In the genomic region with DNA sequence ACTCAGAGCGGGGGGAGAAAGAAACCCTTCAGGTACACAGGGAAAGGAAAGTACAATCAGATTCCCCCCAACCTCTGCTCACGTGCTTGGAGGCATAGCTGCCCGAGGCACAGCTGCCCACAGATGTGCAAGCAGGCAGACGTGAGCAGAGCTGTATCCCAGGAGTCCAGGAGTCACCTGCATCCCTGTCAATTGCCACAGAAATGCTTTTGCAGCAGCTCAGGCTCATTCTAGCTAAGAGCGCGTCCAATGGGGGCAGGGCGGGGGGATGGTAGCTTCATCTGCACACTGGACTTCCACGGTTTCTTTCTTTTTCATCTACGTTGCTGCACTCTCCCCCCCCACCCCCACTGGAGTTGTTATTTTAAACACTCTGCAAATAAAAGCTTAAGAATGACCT, we compare ENCODE assay signal across 15 mouse cellular contexts.
DNase-seq lines count a peak whose midpoint lies in the region; ATAC-seq and TF ChIP-seq lines count a peak whose summit lies in the region.
"Had no signal": no experiment of that assay in that cellular context is flagged by ENCODE, and none has a peak within 500 bp of the region (broad histone marks: within the 10 kb centered on the region; RNA-seq: fewer than 3 reads in every experiment).

No protein-coding gene starts in this region.

- H3K4me1 ChIP-seq in forebrain, embryonic 10.5 days = peaks cover 18% of the 10 kb centered on the region
- H3K4me1 ChIP-seq in forebrain, embryonic 12.5 days = peaks cover 10% of the 10 kb centered on the region
- peaks cover 24% of the 10 kb centered on the region for H3K4me1 ChIP-seq in midbrain, embryonic 10.5 days
- peaks cover 5% of the 10 kb centered on the region; the same call in 1 of the 2 replicates for H3K4me1 ChIP-seq in midbrain, postnatal 0 days (ENCODE audit: insufficient read depth, low read length)
- peaks cover 11% of the 10 kb centered on the region for H3K4me1 ChIP-seq in midbrain, embryonic 13.5 days (replicated peaks)
- H3K4me1 ChIP-seq: liver, embryonic 15.5 days had no signal

- no peak overlapping the region for H3K4me2 ChIP-seq in forebrain, embryonic 12.5 days
- no peak overlapping the region for H3K4me2 ChIP-seq in midbrain, postnatal 0 days (ENCODE audit: low read depth, low read length, poor library complexity, severe bottlenecking)
- peak overlapping the region; percentile 25; the same call in 1 of the 2 replicates for H3K4me2 ChIP-seq in midbrain, embryonic 13.5 days (replicated peaks)
- H3K4me2 ChIP-seq: liver, embryonic 15.5 days had no signal

- no peak overlapping the region for H3K9ac ChIP-seq in forebrain, embryonic 12.5 days
- no peak overlapping the region for H3K9ac ChIP-seq in midbrain, postnatal 0 days (replicated peaks; ENCODE audit: low read length, poor library complexity, severe bottlenecking)
- no peak overlapping the region for H3K9ac ChIP-seq in midbrain, embryonic 13.5 days (replicated peaks)
- H3K9ac ChIP-seq: liver, embryonic 15.5 days had no signal

- no peak for ATAC-seq in forebrain, embryonic 12.5 days (ENCODE audit: low FRiP score)
- ATAC-seq in midbrain, postnatal 0 days (ENCODE audit: low FRiP score) = no peak
- ATAC-seq in midbrain, embryonic 13.5 days = peak; percentile 85

- H3K9me3 ChIP-seq in forebrain, embryonic 10.5 days = no peaks in the 10 kb centered on the region
- H3K9me3 ChIP-seq in forebrain, embryonic 12.5 days = no peaks in the 10 kb centered on the region
- H3K9me3 ChIP-seq in midbrain, embryonic 10.5 days (replicated peaks) = no peaks in the 10 kb centered on the region
- H3K9me3 ChIP-seq in midbrain, postnatal 0 days (ENCODE audit: low read length) = no peaks in the 10 kb centered on the region
- no peaks in the 10 kb centered on the region for H3K9me3 ChIP-seq in midbrain, embryonic 13.5 days
- H3K9me3 ChIP-seq: liver, embryonic 15.5 days had no signal

- H3K4me3 ChIP-seq in forebrain, embryonic 10.5 days = no peak overlapping the region
- H3K4me3 ChIP-seq in forebrain, embryonic 12.5 days (replicated peaks) = no peak overlapping the region
- H3K4me3 ChIP-seq in midbrain, embryonic 10.5 days = no peak overlapping the region
- H3K4me3 ChIP-seq in midbrain, postnatal 0 days (ENCODE audit: low read depth, low read length) = no peak overlapping the region
- no peak overlapping the region for H3K4me3 ChIP-seq in midbrain, embryonic 13.5 days (replicated peaks)
- H3K4me3 ChIP-seq: heart, adult 2 months; left cerebral cortex, adult 2 months; liver, embryonic 15.5 days had no signal

- TF ChIP-seq CTCF in midbrain, postnatal 0 days (IDR thresholded peaks at IDR 0.05) = no peak

- no peak for DNase-seq in forebrain, embryonic 10.5 days (ENCODE audit: extremely low spot score, low spot score)
- DNase-seq in midbrain, embryonic 10.5 days (ENCODE audit: low spot score) = peak; percentile 24
- no peak for DNase-seq in midbrain, postnatal 0 days (ENCODE audit: low spot score)
- no peak for DNase-seq in right cerebral cortex, adult 18-20 months
- DNase-seq in natural killer cell, adult 2 months (ENCODE audit: low spot score in 2 of 2) = no peak
- no peak for DNase-seq in cerebellum, adult 11 months
- DNase-seq: B cell, adult 2 months; heart, adult 2 months; heart, postnatal 4 days; kidney, postnatal 14 days; retina, postnatal 1 day had no signal

- no peaks in the 10 kb centered on the region for H3K36me3 ChIP-seq in forebrain, embryonic 10.5 days (replicated peaks)
- H3K36me3 ChIP-seq in forebrain, embryonic 12.5 days (replicated peaks) = no peaks in the 10 kb centered on the region
- no peaks in the 10 kb centered on the region for H3K36me3 ChIP-seq in midbrain, embryonic 10.5 days
- no peaks in the 10 kb centered on the region for H3K36me3 ChIP-seq in midbrain, postnatal 0 days (ENCODE audit: insufficient read depth, low read length)
- no peaks in the 10 kb centered on the region for H3K36me3 ChIP-seq in midbrain, embryonic 13.5 days
- H3K36me3 ChIP-seq: liver, embryonic 15.5 days had no signal

- H3K27me3 ChIP-seq in forebrain, embryonic 10.5 days (ENCODE audit: poor library complexity, severe bottlenecking) = no peaks in the 10 kb centered on the region
- no peaks in the 10 kb centered on the region for H3K27me3 ChIP-seq in forebrain, embryonic 12.5 days
- no peaks in the 10 kb centered on the region for H3K27me3 ChIP-seq in midbrain, embryonic 10.5 days (ENCODE audit: low read depth, poor library complexity, severe bottlenecking)
- no peaks in the 10 kb centered on the region for H3K27me3 ChIP-seq in midbrain, postnatal 0 days (ENCODE audit: insufficient read depth, low read length)
- no peaks in the 10 kb centered on the region for H3K27me3 ChIP-seq in midbrain, embryonic 13.5 days
- H3K27me3 ChIP-seq: liver, embryonic 15.5 days had no signal

- WGBS in forebrain, embryonic 10.5 days = 62% methylated on average over 9 of the region's 9 CpGs
- 43% methylated on average over 9 of the region's 9 CpGs for WGBS in forebrain, embryonic 12.5 days
- WGBS in midbrain, embryonic 10.5 days = 54% methylated on average over 9 of the region's 9 CpGs
- WGBS in midbrain, postnatal 0 days = 27% methylated on average over 9 of the region's 9 CpGs
- 39% methylated on average over 9 of the region's 9 CpGs for WGBS in midbrain, embryonic 13.5 days

- peak overlapping the region; percentile 48; the same call in 1 of the 2 replicates for H3K27ac ChIP-seq in forebrain, embryonic 10.5 days
- no peak overlapping the region for H3K27ac ChIP-seq in forebrain, embryonic 12.5 days
- H3K27ac ChIP-seq in midbrain, embryonic 10.5 days (replicated peaks) = peak overlapping the region; percentile 6
- H3K27ac ChIP-seq in midbrain, postnatal 0 days (ENCODE audit: low read depth, low read length) = no peak overlapping the region
- peak overlapping the region; percentile 22; the same call in 1 of the 2 replicates for H3K27ac ChIP-seq in midbrain, embryonic 13.5 days
- H3K27ac ChIP-seq: heart, adult 2 months; left cerebral cortex, adult 2 months; liver, embryonic 15.5 days had no signal

Comparison
In these comparisons a context has a peak if more than half of its experiments do, and no peak if none do; other contexts are left out.
1. H3K27ac ChIP-seq: peak in forebrain, embryonic 10.5 days (single experiment), midbrain, embryonic 10.5 days (single experiment) and midbrain, embryonic 13.5 days (single experiment); none in forebrain, embryonic 12.5 days (single experiment) and midbrain, postnatal 0 days (single experiment).